Mouse (Mus musculus): ENCODE data around the gene Kazn. TPM values are rescaled to one million over a fixed set of nuclear protein-coding genes. Genes with fewer than 3 reads are reported as not detected.

The Kazn gene
- total and polyA plus RNA-seq, 2 experiments from 2014 or later: 25.6 to 70.2 TPM

GRCm38 (mm10) chr4:142144096-142144495 lies 95.1 kb downstream of the Kazn start:
- peak; percentile 72 for TF ChIP-seq CTCF (IDR thresholded peaks at IDR 0.05)
- ATAC-seq (ENCODE audit: low FRiP score): no peak
- H3K9me3 ChIP-seq (ENCODE audit: low read length): no peaks in the 10 kb centered on the region
- no peak overlapping the region for H3K27ac ChIP-seq (ENCODE audit: low read depth, low read length)
- no peak overlapping the region for H3K9ac ChIP-seq (replicated peaks; ENCODE audit: low read length, poor library complexity, severe bottlenecking)
- H3K4me3 ChIP-seq (ENCODE audit: low read depth, low read length): no peak overlapping the region
- H3K36me3 ChIP-seq (ENCODE audit: insufficient read depth, low read length): peaks cover 53% of the 10 kb centered on the region
- 48% methylated on average over 5 of the region's 5 CpGs for WGBS
- DNase-seq (ENCODE audit: low spot score): no peak
- H3K27me3 ChIP-seq (ENCODE audit: insufficient read depth, low read length): no peaks in the 10 kb centered on the region
- no peaks in the 10 kb centered on the region for H3K4me1 ChIP-seq (ENCODE audit: insufficient read depth, low read length)
- no peak overlapping the region for H3K4me2 ChIP-seq (ENCODE audit: low read depth, low read length, poor library complexity, severe bottlenecking)

GRCm38 (mm10) chr4:142143290-142143689 lies 95.9 kb downstream of the Kazn start:
- TF ChIP-seq CTCF (IDR thresholded peaks at IDR 0.05): no peak
- ATAC-seq (ENCODE audit: low FRiP score) (no peak), DNase-seq (ENCODE audit: low spot score) (no peak)
- whole genome bisulfite sequencing: 81% methylated on average over 6 of the region's 6 CpGs
- H3K4me1 ChIP-seq (ENCODE audit: insufficient read depth, low read length): no peaks in the 10 kb centered on the region
- no peak overlapping the region for H3K4me2 ChIP-seq (ENCODE audit: low read depth, low read length, poor library complexity, severe bottlenecking)
- H3K9me3 ChIP-seq (ENCODE audit: low read length): no peaks in the 10 kb centered on the region
- H3K9ac ChIP-seq (replicated peaks; ENCODE audit: low read length, poor library complexity, severe bottlenecking): no peak overlapping the region
- no peak overlapping the region for H3K4me3 ChIP-seq (ENCODE audit: low read depth, low read length)
- no peak overlapping the region for H3K27ac ChIP-seq (ENCODE audit: low read depth, low read length)
- no peaks in the 10 kb centered on the region for H3K27me3 ChIP-seq (ENCODE audit: insufficient read depth, low read length)
- H3K36me3 ChIP-seq (ENCODE audit: insufficient read depth, low read length): peaks cover 50% of the 10 kb centered on the region

- no peaks in the 10 kb centered on the region for H3K9me3 ChIP-seq (ENCODE audit: low read length)
- DNase-seq (ENCODE audit: low spot score) (no peak), ATAC-seq (ENCODE audit: low FRiP score) (no peak)
- no peak overlapping the region for H3K4me3 ChIP-seq (ENCODE audit: low read depth, low read length)
- no peak for TF ChIP-seq CTCF (IDR thresholded peaks at IDR 0.05)
- WGBS: 78% methylated on average over 5 of the region's 5 CpGs
- no peak overlapping the region for H3K9ac ChIP-seq (replicated peaks; ENCODE audit: low read length, poor library complexity, severe bottlenecking)
- H3K4me1 ChIP-seq (ENCODE audit: insufficient read depth, low read length): no peaks in the 10 kb centered on the region
- H3K27me3 ChIP-seq (ENCODE audit: insufficient read depth, low read length): no peaks in the 10 kb centered on the region
- H3K27ac ChIP-seq (ENCODE audit: low read depth, low read length): no peak overlapping the region
- H3K36me3 ChIP-seq (ENCODE audit: insufficient read depth, low read length): peaks cover 20% of the 10 kb centered on the region
- no peak overlapping the region for H3K4me2 ChIP-seq (ENCODE audit: low read depth, low read length, poor library complexity, severe bottlenecking)
Measured at GRCm38 (mm10) chr4:142139729-142140128, 99.5 kb downstream of the Kazn start.

- H3K9me3 ChIP-seq (ENCODE audit: low read length): no peaks in the 10 kb centered on the region
- H3K4me3 ChIP-seq (ENCODE audit: low read depth, low read length): no peak overlapping the region
- H3K36me3 ChIP-seq (ENCODE audit: insufficient read depth, low read length): peaks cover 17% of the 10 kb centered on the region
- no peak overlapping the region for H3K27ac ChIP-seq (ENCODE audit: low read depth, low read length)
- ATAC-seq (ENCODE audit: low FRiP score): no peak
- TF ChIP-seq CTCF (IDR thresholded peaks at IDR 0.05): no peak
- peak; percentile 27 for DNase-seq (ENCODE audit: low spot score)
- H3K4me2 ChIP-seq (ENCODE audit: low read depth, low read length, poor library complexity, severe bottlenecking): no peak overlapping the region
- WGBS: 10% methylated on average over 9 of the region's 9 CpGs
- H3K4me1 ChIP-seq (ENCODE audit: insufficient read depth, low read length): no peaks in the 10 kb centered on the region
- H3K27me3 ChIP-seq (ENCODE audit: insufficient read depth, low read length): no peaks in the 10 kb centered on the region
- no peak overlapping the region for H3K9ac ChIP-seq (replicated peaks; ENCODE audit: low read length, poor library complexity, severe bottlenecking)
Measured at GRCm38 (mm10) chr4:142138356-142139099, 100.7 kb downstream of the Kazn start.

GRCm38 (mm10) chr4:142136766-142137503 lies 102.3 kb downstream of the Kazn start:
- Histone ChIP-seq H3K4me1 (ENCODE audit: insufficient read depth, low read length) (no peaks in the 10 kb centered on the region), H3K27ac (ENCODE audit: low read depth, low read length) (no peak overlapping the region), H3K27me3 (ENCODE audit: insufficient read depth, low read length) (no peaks in the 10 kb centered on the region), H3K4me2 (ENCODE audit: low read depth, low read length, poor library complexity, severe bottlenecking) (no peak overlapping the region), H3K4me3 (ENCODE audit: low read depth, low read length) (no peak overlapping the region), H3K9me3 (ENCODE audit: low read length) (no peaks in the 10 kb centered on the region), H3K36me3 (ENCODE audit: insufficient read depth, low read length) (peaks cover 6% of the 10 kb centered on the region; the same call in 1 of the 2 replicates), H3K9ac (replicated peaks; ENCODE audit: low read length, poor library complexity, severe bottlenecking) (no peak overlapping the region)
- no peak for DNase-seq (ENCODE audit: low spot score)
- no peak; the same call in 1 of the 2 replicates for ATAC-seq (ENCODE audit: low FRiP score)
- TF ChIP-seq CTCF (IDR thresholded peaks at IDR 0.05): no peak
- 81% methylated on average over 10 of the region's 10 CpGs for WGBS

- Histone ChIP-seq H3K9me3 (ENCODE audit: low read length) (no peaks in the 10 kb centered on the region), H3K9ac (replicated peaks; ENCODE audit: low read length, poor library complexity, severe bottlenecking) (no peak overlapping the region), H3K27ac (ENCODE audit: low read depth, low read length) (no peak overlapping the region), H3K4me2 (ENCODE audit: low read depth, low read length, poor library complexity, severe bottlenecking) (no peak overlapping the region), H3K27me3 (ENCODE audit: insufficient read depth, low read length) (no peaks in the 10 kb centered on the region), H3K4me1 (ENCODE audit: insufficient read depth, low read length) (no peaks in the 10 kb centered on the region), H3K36me3 (ENCODE audit: insufficient read depth, low read length) (no peaks in the 10 kb centered on the region), H3K4me3 (ENCODE audit: low read depth, low read length) (no peak overlapping the region)
- TF ChIP-seq CTCF (IDR thresholded peaks at IDR 0.05): no peak
- ATAC-seq (ENCODE audit: low FRiP score) (no peak), DNase-seq (ENCODE audit: low spot score) (no peak)
- 92% methylated on average over 2 of the region's 2 CpGs for WGBS
Measured at GRCm38 (mm10) chr4:142135515-142135914, 103.7 kb downstream of the Kazn start.

All from midbrain, postnatal 0 days (tissue).